Mouse (Mus musculus): ENCODE data around the gene Gm10256. TPM values are rescaled to one million over a fixed set of nuclear protein-coding genes. Genes with fewer than 3 reads are reported as not detected.
"Not testable (repeated sequence)": the region's sequence is repeated elsewhere in the genome, so short reads cannot be mapped to it uniquely, and the experiment has no call there.

Gene Gm10256
- not detected in 2 replicates for polyA plus RNA-seq (2014; fragmentation: Nextera tagmentation; extraction: Ambion mirVana)

GRCm38 (mm10) chrY:2830380-2830779 is at the start of gene Gm10256, which contains the start of gene Rbmy:
Gene Gm10256 (plus strand): TSS chrY:2830699.
Gene Rbmy (plus strand): TSS chrY:2830680.
- not testable (repeated sequence) for H3K4me2 ChIP-seq (replicated peaks; ENCODE audit: low read depth, low read length); H3K27me3 ChIP-seq (ENCODE audit: control insufficient read depth, insufficient read depth, low read length); H3K4me3 ChIP-seq (ENCODE audit: low read length); H3K36me3 ChIP-seq (ENCODE audit: control insufficient read depth, insufficient read depth, low read length); H3K27ac ChIP-seq (ENCODE audit: low read depth, low read length); H3K9me3 ChIP-seq (ENCODE audit: control insufficient read depth, low read length); H3K9ac ChIP-seq (ENCODE audit: low read depth, low read length); H3K4me1 ChIP-seq (ENCODE audit: control insufficient read depth, insufficient read depth, low read length); ATAC-seq (ENCODE audit: low FRiP score, low TSS enrichment)
- no CpG with 5 or more reads among the region's 9 CpGs for WGBS

- not testable (repeated sequence) for ATAC-seq (ENCODE audit: low FRiP score, low TSS enrichment); H3K9me3 ChIP-seq (ENCODE audit: control insufficient read depth, low read length)
- WGBS, result no CpG with 5 or more reads among the region's 8 CpGs
Observed at GRCm38 (mm10) chrY:2796105-2796504, 34.4 kb upstream of the Gm10256 start, which contains the start of gene Gm4064. Gene Gm4064 (minus strand): TSS chrY:2796205.

GRCm38 (mm10) chrY:2900689-2901088 is 70.2 kb downstream of the Gm10256 start, which contains the start of gene Gm10352:
Gene Gm10352 (plus strand): TSS chrY:2900989.
- not testable (repeated sequence) for H3K36me3 ChIP-seq (ENCODE audit: control insufficient read depth, insufficient read depth, low read length); H3K4me1 ChIP-seq (ENCODE audit: control insufficient read depth, insufficient read depth, low read length); H3K4me2 ChIP-seq (replicated peaks; ENCODE audit: low read depth, low read length); H3K27ac ChIP-seq (ENCODE audit: low read depth, low read length); H3K27me3 ChIP-seq (ENCODE audit: control insufficient read depth, insufficient read depth, low read length); H3K9me3 ChIP-seq (ENCODE audit: control insufficient read depth, low read length); H3K9ac ChIP-seq (ENCODE audit: low read depth, low read length); H3K4me3 ChIP-seq (ENCODE audit: low read length); ATAC-seq (ENCODE audit: low FRiP score, low TSS enrichment)
- no CpG with 5 or more reads among the region's 9 CpGs for WGBS

More at GRCm38 (mm10) chrY:2796105-2796504, 34.4 kb upstream of the Gm10256 start, which contains the start of gene Gm4064:
- not testable (repeated sequence) for H3K36me3 ChIP-seq (ENCODE audit: control insufficient read depth, insufficient read depth, low read length); H3K9ac ChIP-seq (ENCODE audit: low read depth, low read length); H3K4me2 ChIP-seq (replicated peaks; ENCODE audit: low read depth, low read length); H3K27me3 ChIP-seq (ENCODE audit: control insufficient read depth, insufficient read depth, low read length); H3K27ac ChIP-seq (ENCODE audit: low read depth, low read length); H3K4me3 ChIP-seq (ENCODE audit: low read length); H3K4me1 ChIP-seq (ENCODE audit: control insufficient read depth, insufficient read depth, low read length)

Other genes with a start within 250 kb of the Gm10256 start
- gene H2al2c, start 231.6 kb upstream of the Gm10256 start, polyA plus RNA-seq (2014; fragmentation: Nextera tagmentation; extraction: Ambion mirVana), result not detected in 2 replicates
- not detected in 2 replicates for gene Sry, start 167.0 kb upstream of the Gm10256 start, polyA plus RNA-seq (2014; fragmentation: Nextera tagmentation; extraction: Ambion mirVana)
- not detected in 2 replicates for gene H2al2b, start 110.0 kb upstream of the Gm10256 start, polyA plus RNA-seq (2014; fragmentation: Nextera tagmentation; extraction: Ambion mirVana)
- gene Gm4064, start 34.5 kb upstream of the Gm10256 start, polyA plus RNA-seq (2014; fragmentation: Nextera tagmentation; extraction: Ambion mirVana), result not detected in 2 replicates
- gene Rbmy, start within 50 bp of the Gm10256 start, polyA plus RNA-seq (2014; fragmentation: Nextera tagmentation; extraction: Ambion mirVana), result not detected in 2 replicates
- not detected in 2 replicates for gene Gm10352, start 70.3 kb downstream of the Gm10256 start, polyA plus RNA-seq (2014; fragmentation: Nextera tagmentation; extraction: Ambion mirVana)
- gene Gm29289, start 101.9 kb downstream of the Gm10256 start, polyA plus RNA-seq (2014; fragmentation: Nextera tagmentation; extraction: Ambion mirVana), result not detected in 2 replicates

Data from kidney, embryonic 14.5 days (tissue).